Mouse (Mus musculus) T-cell, adult 66 days (primary cell): ENCODE measurements around the gene Vmn1r63. TPM values are rescaled to one million over a fixed set of nuclear protein-coding genes. Genes with fewer than 3 reads are reported as not detected.

Source experiments
- total RNA-seq, 2 experiments: library from RNA; stranded (reverse); gene quantifications; 3 replicates in 1 of 2; 4 replicates in 1 of 2; pipeline ENCODE4 v1.2.4; 2023

Vmn1r63 gene
- not detected for total RNA-seq

DNA sequence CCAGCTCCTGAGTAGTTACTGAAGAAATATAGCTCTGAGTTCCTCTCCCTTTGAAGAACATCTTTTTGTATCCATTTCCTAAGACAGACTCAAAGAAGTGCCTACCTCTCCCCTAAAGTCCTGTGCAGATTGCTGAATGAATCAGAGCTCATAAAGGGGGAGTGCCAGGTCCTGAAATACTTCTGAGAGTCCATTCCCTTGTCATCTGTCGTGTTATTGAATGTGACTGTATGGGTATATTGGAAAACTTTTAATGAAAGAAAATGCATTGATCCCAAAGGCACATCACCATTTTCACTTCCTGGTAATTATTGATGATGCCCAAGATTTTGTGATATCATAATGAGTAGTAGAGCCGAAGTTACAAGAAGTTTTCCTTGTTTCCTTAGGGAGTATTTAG is at the start of gene Vmn1r63:
Vmn1r63 (minus strand) TSS at position 101 of the 400 bp plus-strand sequence.

Other genes with a start within 250 kb of the Vmn1r63 start
- gene Vmn1r61, start 192.2 kb downstream of the Vmn1r63 start, total RNA-seq, result not detected
- gene Vmn1r62, start 131.8 kb downstream of the Vmn1r63 start, total RNA-seq, result not detected
- not detected for gene Vmn1r64, start 79.1 kb upstream of the Vmn1r63 start, total RNA-seq
- gene Vmn1r65, start 205.6 kb upstream of the Vmn1r63 start, total RNA-seq, result not detected
- gene Nlrp4c, start 239.7 kb upstream of the Vmn1r63 start, total RNA-seq, result not detected